Mouse (Mus musculus) lung, adult 2 months (tissue): ENCODE results near the gene Dennd2a. TPM values are rescaled to one million over a fixed set of nuclear protein-coding genes. Genes with fewer than 3 reads are reported as not detected.

Source experiments
- DNase-seq: peaks from one replicate; pipeline ENCODE4 v3.0.0; 2022
- H3K4me1 ChIP-seq: fragments of 200-500 bp; 2 replicates; pipeline ENCODE4 v1.6.1; 2011; ENCODE audit warnings: low read length; ENCODE audit not compliant: control insufficient read depth, insufficient read depth
- H3K4me3 ChIP-seq: fragments of 200-500 bp; replicated peaks from 2 replicates; pipeline ENCODE3; 2011; ENCODE audit warnings: low read depth, mild to moderate bottlenecking, control low read depth, low read length; ENCODE audit errors: extremely low read depth
- CTCF ChIP-seq: fragments of 200-500 bp; IDR thresholded peaks from 2 replicates; pipeline ENCODE4 v1.5.1; 2011; ENCODE audit warnings: mild to moderate bottlenecking, low read length, control low read depth; ENCODE audit not compliant: insufficient read depth
- POLR2A ChIP-seq: fragments of 200-500 bp; IDR thresholded peaks from 2 replicates; pipeline ENCODE4 v1.6.1; 2011; ENCODE audit warnings: low read depth, mild to moderate bottlenecking, control low read depth, low read length, borderline replicate concordance; ENCODE audit errors: extremely low read depth
- WGBS: fragments of 180-500 bp; shearing (Covaris S2); methylation state at CpG from one replicate; pipeline ENCODE4 v1.1.7; 2018; 5-methylcytosine and 5-hydroxymethylcytosine counted together
- polyA plus RNA-seq: library from polyadenylated mRNA; depleted of rRNA; stranded (reverse); fragments of >200 nt; gene quantifications from 2 replicates; pipeline ENCODE4 v1.2.3, GENCODE M21; 2012

The Dennd2a gene
- polyA plus RNA-seq, 1 experiment: 22.9 TPM

DNA sequence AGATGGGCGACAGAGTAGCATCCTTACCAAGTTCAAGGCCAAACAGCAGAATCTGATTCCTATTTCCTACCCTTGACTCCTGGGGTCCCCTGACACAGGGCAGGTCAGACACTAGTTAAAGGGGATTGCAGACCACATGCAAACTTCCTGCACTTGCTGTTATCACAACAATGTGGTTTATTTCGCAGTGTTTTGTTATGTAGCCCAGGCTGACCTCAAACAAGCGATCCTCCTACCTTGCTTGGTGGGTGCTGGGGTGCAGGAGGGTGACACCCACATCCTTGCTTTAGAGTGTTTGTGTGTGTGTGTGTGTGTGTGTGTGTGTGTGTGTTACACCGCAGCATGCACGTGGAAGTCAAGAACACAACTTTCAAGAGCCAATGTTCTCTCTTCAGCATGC, 88.2 kb downstream of the Dennd2a start:
- H3K4me1 ChIP-seq: no peaks in the 10 kb centered on the region

DNA sequence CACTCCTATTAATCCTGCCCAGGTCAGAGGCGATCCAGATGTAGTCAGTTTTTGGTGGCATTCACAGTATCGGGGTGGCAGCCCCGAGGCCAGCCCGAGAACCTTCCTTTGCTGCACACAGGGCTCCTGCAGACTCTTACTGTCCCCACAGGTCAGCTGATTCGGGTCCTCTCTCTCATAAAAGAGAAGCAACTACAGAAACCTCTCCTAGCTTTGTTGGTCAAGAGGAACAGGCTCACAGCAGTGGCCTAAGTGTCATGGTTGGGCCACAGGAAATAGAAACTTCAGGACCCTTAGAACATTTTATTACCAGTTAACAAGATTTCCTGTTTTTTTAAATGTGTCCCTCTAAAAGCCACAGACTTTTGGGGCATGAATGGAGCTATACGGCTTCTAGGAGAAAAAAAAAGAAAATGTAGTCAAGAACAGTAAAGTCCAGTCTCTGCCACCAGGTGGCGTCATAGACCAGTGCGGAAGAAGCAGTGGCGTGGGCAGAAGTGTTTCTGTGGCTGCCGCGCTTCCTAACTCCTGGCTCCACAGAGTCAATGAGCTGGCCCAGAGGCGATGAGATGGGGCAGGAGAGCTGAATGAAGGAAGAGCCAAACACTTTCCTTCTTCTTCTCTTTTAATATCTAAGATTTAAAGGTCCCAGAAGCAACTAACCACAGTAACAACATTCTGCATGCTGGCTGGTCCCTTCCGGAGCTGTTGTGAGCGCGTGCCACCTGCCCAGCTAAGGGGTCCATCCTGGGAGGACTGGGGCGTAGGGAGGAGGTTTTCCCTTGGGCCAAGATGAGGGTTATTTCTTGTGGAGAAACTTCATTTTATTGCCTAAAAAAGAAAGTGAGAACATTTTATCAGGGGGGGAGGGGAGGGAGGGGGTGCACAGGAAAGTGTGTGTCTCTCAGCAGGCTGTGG, 94.8 kb downstream of the Dennd2a start:
- TF ChIP-seq CTCF (peak; percentile 85), POLR2A (no peak)
- peak; percentile 76 for DNase-seq
- WGBS: 43% methylated on average over 16 of the region's 16 CpGs
- Histone ChIP-seq H3K4me3 (no peak overlapping the region), H3K4me1 (no peaks in the 10 kb centered on the region)

More for the DNA sequence above, 88.2 kb downstream of the Dennd2a start:
- DNase-seq: no peak
- TF ChIP-seq POLR2A (no peak), CTCF (no peak)
- no peak overlapping the region for H3K4me3 ChIP-seq
- 82% methylated on average over 5 of the region's 5 CpGs for WGBS

DNA sequence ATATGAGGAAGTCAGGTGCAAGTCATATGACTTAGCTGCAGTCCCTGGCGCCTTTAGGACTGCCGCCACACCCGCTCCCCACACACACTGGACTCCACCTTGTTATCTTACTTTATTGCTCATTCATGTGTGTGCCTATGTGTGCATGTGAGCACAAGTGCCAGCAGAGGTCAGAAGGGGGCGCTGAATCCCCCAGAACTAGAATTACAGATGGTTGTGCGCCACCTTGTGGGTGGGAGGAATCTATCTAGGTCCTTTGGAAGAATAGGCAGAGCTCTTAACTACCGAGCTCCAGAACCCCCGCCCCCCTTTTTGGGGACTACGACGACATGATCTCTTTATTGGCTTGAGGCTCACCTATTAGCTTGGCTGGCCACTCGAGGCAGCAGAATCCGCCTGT, 97.6 kb downstream of the Dennd2a start:
- no peak for DNase-seq

DNA sequence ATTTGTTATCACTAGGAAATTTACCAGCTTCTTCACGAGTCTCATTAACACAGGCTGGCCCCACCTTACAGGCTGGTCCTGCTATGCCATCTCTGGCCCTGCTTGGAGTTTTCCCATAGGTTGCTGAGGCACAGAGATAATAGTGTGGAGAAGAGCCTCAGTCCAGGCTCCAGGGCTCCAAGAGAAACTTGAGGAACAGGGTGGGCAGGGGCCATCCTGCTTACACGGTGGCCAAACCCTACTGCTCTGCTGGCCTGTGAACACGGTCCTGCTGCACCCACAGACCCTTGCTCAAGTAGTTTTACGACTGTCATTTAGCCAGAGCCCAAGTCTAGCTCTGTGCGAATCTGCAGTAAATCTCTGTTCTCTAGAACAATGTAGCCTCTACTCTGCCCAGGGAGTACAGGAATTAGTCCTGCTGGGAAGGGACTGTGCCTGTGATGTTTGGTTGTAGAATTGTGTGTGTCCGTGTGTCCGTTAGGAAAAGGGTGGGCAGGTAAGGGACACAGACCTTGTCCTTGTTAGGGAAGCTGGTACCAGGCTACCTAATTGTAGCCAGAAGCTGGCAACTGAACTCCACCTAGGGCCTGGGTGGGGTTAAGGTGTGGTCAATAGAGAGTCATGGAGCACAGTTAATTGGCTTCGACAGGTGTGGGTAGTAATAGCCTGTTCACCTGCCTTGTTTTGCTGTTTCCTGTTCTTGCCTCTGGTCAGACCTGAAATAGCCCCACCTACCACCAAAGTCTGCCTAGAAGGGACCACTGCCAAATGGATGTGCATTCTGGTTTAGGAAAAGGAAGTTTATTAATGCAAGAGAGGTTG, 102.1 kb downstream of the Dennd2a start:
- no peaks in the 10 kb centered on the region for H3K4me1 ChIP-seq
- TF ChIP-seq CTCF: no peak
- no peak for TF ChIP-seq POLR2A
- no peak overlapping the region for H3K4me3 ChIP-seq
- no peak for DNase-seq
- 70% methylated on average over 8 of the region's 8 CpGs for WGBS

More for the DNA sequence above, 97.6 kb downstream of the Dennd2a start:
- H3K4me1 ChIP-seq: no peaks in the 10 kb centered on the region
- WGBS: 95% methylated on average over 11 of the region's 11 CpGs
- no peak overlapping the region for H3K4me3 ChIP-seq
- no peak for TF ChIP-seq CTCF
- no peak for TF ChIP-seq POLR2A

DNA sequence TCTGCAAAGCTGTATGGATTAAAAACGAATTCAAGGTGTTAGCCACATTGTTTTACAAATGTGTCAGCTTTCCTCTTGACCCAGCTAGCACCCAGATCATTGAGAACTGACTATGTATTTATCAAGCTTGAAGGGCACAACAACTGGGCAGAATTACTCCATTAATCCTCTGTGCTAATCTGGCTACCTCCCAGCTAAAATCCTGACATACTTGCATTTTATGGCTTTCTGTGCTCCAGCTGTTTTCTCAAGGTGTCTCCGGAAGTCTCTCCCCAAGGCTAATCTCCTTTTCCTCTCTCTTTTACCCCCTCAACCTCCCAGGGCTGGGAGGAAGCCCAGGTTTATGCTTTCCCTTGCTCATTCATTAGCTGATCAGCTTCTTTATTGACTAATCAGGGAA, 103.1 kb downstream of the Dennd2a start:
- no peak for TF ChIP-seq CTCF
- no peak for TF ChIP-seq POLR2A
- H3K4me3 ChIP-seq: no peak overlapping the region

DNA sequence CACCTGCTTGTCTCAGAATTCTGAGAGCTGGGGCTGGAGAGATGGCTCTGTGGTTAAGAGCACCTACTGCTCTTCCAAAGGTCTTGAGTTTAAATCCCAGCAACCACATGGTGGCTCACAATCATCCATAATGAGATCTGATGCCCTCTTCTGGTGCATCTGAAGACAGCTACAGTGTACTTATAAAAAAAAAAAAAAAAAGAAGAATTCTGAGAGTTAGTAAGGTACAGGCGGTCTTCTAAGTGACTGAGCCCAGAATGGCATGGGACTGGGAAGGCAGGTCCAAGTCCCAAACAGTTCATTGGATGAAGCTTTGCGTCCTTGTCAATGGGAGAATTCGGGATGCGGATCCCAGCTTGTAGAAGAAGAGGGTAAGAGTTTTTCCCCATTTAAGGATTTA, 104.1 kb downstream of the Dennd2a start:
- 83% methylated on average over 4 of the region's 4 CpGs for WGBS
- Histone ChIP-seq H3K4me1 (no peaks in the 10 kb centered on the region), H3K4me3 (no peak overlapping the region)
- TF ChIP-seq CTCF (no peak), POLR2A (no peak)
- DNase-seq: no peak

More for the DNA sequence above, 103.1 kb downstream of the Dennd2a start:
- H3K4me1 ChIP-seq: no peaks in the 10 kb centered on the region
- 63% methylated on average over 2 of the region's 2 CpGs for WGBS
- no peak for DNase-seq

DNA sequence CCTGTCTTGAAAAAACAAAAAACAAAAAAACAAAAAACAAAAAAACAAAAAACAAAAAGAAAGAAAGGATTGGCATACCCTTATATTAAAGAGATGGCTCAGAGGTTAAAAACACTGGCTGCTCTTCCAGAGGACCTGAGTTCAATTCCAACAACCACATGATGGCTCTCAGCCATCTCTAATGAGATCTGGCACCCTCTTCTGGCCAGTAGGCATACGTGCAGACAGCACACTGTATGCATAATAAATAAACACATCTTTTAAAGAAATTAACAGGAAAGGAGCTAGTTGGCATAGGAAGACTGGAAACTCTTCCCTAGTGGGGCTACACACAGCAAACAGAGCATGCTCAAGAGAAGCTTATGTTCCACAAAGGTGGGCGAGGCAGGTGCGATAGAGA, 106.6 kb downstream of the Dennd2a start:
- Histone ChIP-seq H3K4me1 (no peaks in the 10 kb centered on the region), H3K4me3 (no peak overlapping the region)
- 75% methylated on average over 3 of the region's 3 CpGs for WGBS
- DNase-seq: no peak
- TF ChIP-seq CTCF (no peak), POLR2A (no peak)

DNA sequence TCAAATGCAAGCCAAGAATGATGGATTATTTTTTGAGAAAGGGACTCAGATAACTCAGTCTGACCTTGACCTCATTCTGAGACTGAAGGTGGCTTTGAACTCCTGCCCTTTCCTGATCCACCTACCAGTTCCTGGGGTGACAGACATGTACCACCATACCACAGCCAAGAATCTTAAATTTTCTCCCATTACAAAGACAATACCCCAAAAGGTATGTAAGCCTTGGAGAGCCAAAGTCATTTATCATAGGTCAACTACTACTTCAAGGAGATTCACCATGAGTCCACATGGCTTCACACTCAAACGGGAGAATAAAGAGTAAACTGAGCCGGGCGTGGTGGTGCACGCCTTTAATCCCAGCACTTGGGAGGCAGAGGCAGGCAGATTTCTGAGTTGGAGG, 107.1 kb downstream of the Dennd2a start:
- no peaks in the 10 kb centered on the region for H3K4me1 ChIP-seq
- WGBS: 88% methylated on average over 4 of the region's 4 CpGs
- TF ChIP-seq CTCF (no peak), POLR2A (no peak)
- no peak overlapping the region for H3K4me3 ChIP-seq
- DNase-seq: no peak

DNA sequence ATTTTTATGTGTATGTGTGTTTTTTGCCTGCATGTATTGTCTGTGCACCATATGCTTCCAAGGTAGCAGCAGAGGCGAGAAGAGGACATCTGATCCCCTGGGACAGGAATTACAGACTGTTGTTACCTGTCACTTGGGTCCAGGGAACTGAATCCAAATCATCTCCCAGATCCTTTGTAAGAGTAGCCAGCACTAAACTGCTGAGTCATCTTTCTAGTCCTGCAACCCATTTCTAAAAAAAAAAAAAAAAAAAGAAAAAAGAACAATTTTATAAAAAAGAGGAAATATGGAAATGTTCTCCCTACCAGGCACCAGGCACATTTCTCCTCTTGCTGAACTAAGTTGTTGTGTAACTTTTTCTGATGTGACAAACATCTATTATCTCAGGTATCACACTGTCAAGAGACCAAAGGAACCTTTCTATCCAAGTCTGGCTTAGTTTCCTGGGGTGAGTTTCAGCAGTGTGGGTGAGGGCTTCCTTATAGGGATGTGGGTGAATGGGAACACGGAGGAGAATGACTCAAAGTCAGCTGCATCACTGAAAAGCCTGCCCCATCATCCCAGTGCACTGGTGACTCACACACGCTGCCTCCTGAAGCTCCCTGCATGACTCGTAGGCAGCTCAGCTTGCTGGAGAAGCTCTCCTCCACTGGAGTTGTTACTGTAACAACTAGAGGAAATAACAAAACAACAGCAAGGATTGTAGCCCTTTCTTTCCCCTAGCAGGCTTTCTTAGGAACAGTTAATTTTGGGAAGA, 110.1 kb downstream of the Dennd2a start:
- TF ChIP-seq CTCF (no peak), POLR2A (no peak)
- no peak overlapping the region for H3K4me3 ChIP-seq
- WGBS: 47% methylated on average over 4 of the region's 4 CpGs
- DNase-seq: no peak
- no peaks in the 10 kb centered on the region for H3K4me1 ChIP-seq
